Mouse (Mus musculus) CH12.LX (cell line): Measurements from ENCODE around the gene Src. TPM values are rescaled to one million over a fixed set of nuclear protein-coding genes. Genes with fewer than 3 reads are reported as not detected.
A peak's percentile ranks its signal among the peaks of the same experiment; 100 is the strongest.

ENCODE experiments used
- DNase-seq: peaks from one replicate; pipeline ENCODE4 v3.0.0-alpha.2; 2013; ENCODE audit errors: extremely low read depth
- H3K27ac ChIP-seq: 2 replicates; pipeline ENCODE4 v1.5.1; 2012; ENCODE audit warnings: low read depth, mild to moderate bottlenecking, control low read depth, moderate library complexity; ENCODE audit not compliant: insufficient read depth
- H3K27me3 ChIP-seq: replicated peaks from 2 replicates; pipeline ENCODE3; 2012; ENCODE audit warnings: inconsistent platforms
- H3K36me3 ChIP-seq, 2 experiments: replicated peaks in 1 of 2; 2 replicates each; pipeline versions ENCODE3 to v1.6.1; 2012; ENCODE audit warnings: inconsistent platforms in 1 of 2, low read length in 1 of 2, mild to moderate bottlenecking in 1 of 2, mixed read lengths in 1 of 2, moderate library complexity in 1 of 2; ENCODE audit not compliant: control insufficient read depth in 1 of 2, insufficient read depth in 1 of 2
- H3K4me1 ChIP-seq, 2 experiments: 2 replicates each; pipeline ENCODE4 v1.6.1; 2012; ENCODE audit warnings: inconsistent platforms in 1 of 2, moderate library complexity in 1 of 2; ENCODE audit not compliant: insufficient read depth in 2 of 2, control insufficient read depth in 1 of 2
- H3K4me2 ChIP-seq: 2 replicates; pipeline ENCODE4 v1.6.1; 2012; ENCODE audit warnings: low read depth, mild to moderate bottlenecking, control low read depth; ENCODE audit not compliant: poor library complexity, insufficient read depth, severe bottlenecking
- H3K4me3 ChIP-seq, 3 experiments: fragments of 150-350 bp in 1 of 3; sonication (generic) in 1 of 3; replicated peaks in 1 of 3; 2 replicates each; pipeline versions ENCODE3 to v1.5.1; 2011 to 2012; ENCODE audit warnings: low read depth in 2 of 3, low read length in 2 of 3, mild to moderate bottlenecking in 2 of 3, moderate library complexity in 2 of 3, control low read depth in 1 of 3, improper control_type of control experiment in 1 of 3, inconsistent platforms in 1 of 3, mixed read lengths in 1 of 3; ENCODE audit not compliant: poor library complexity in 1 of 3
- H3K79me2 ChIP-seq: replicated peaks from 2 replicates; pipeline ENCODE4 v1.6.1; 2012; ENCODE audit warnings: mild to moderate bottlenecking, moderate library complexity; ENCODE audit not compliant: control insufficient read depth, poor library complexity, insufficient read depth, severe bottlenecking; ENCODE audit errors: extremely low read depth
- H3K9ac ChIP-seq: 2 replicates; pipeline ENCODE4 v1.6.1; 2012; ENCODE audit warnings: low read depth, mild to moderate bottlenecking, control low read depth, moderate library complexity; ENCODE audit not compliant: insufficient read depth
- H3K9me3 ChIP-seq: replicated peaks from 2 replicates; pipeline ENCODE3; 2012; ENCODE audit warnings: low read length, inconsistent platforms, mixed read lengths
- BHLHE40 ChIP-seq: IDR thresholded peaks from 2 replicates; pipeline ENCODE4 v1.6.1; 2011; ENCODE audit warnings: mild to moderate bottlenecking, low read depth, low read length, improper control_type of control experiment
- CHD2 ChIP-seq: IDR thresholded peaks from 2 replicates; pipeline ENCODE4 v1.6.1; 2011; ENCODE audit warnings: low read length, improper control_type of control experiment
- ELF1 ChIP-seq: IDR thresholded peaks from 2 replicates; pipeline ENCODE4 v1.6.1; 2014; ENCODE audit warnings: low read depth, mild to moderate bottlenecking, inconsistent platforms, low read length, improper control_type of control experiment
- EP300 ChIP-seq: IDR thresholded peaks from 2 replicates; pipeline ENCODE4 v1.6.1; 2011; ENCODE audit warnings: low read length, improper control_type of control experiment
- ETS1 ChIP-seq: conservative IDR thresholded peaks from 2 replicates; pipeline ENCODE4 v1.6.1; 2012; ENCODE audit warnings: low read depth, mild to moderate bottlenecking, inconsistent platforms, low read length, improper control_type of control experiment, moderate library complexity
- IRF4 ChIP-seq: IDR thresholded peaks from 2 replicates; pipeline ENCODE4 v1.6.1; 2014; ENCODE audit warnings: low read depth, mild to moderate bottlenecking, inconsistent platforms, low read length, improper control_type of control experiment
- JUN ChIP-seq: IDR thresholded peaks from 2 replicates; pipeline ENCODE4 v1.6.1; 2011; ENCODE audit warnings: low read depth, mild to moderate bottlenecking, low read length, improper control_type of control experiment, moderate library complexity; ENCODE audit not compliant: insufficient read depth
- KAT2A ChIP-seq: IDR thresholded peaks from 2 replicates; pipeline ENCODE4 v1.6.1; 2012; ENCODE audit warnings: low read length, improper control_type of control experiment, inconsistent platforms; ENCODE audit not compliant: insufficient replicate concordance
- MAFK ChIP-seq: IDR thresholded peaks from 2 replicates; pipeline ENCODE4 v1.6.1; 2011; ENCODE audit warnings: low read length, improper control_type of control experiment; ENCODE audit not compliant: insufficient replicate concordance
- MAX ChIP-seq: IDR thresholded peaks from 2 replicates; pipeline ENCODE4 v1.6.1; 2011; ENCODE audit warnings: low read length, improper control_type of control experiment
- MEF2A ChIP-seq: IDR thresholded peaks from 2 replicates; pipeline ENCODE4 v1.6.1; 2014; ENCODE audit warnings: low read depth, mild to moderate bottlenecking, inconsistent platforms, low read length, improper control_type of control experiment, borderline replicate concordance
- MXI1 ChIP-seq: IDR thresholded peaks from 2 replicates; pipeline ENCODE4 v1.6.1; 2011; ENCODE audit warnings: mild to moderate bottlenecking, low read depth, low read length, improper control_type of control experiment
- MYC ChIP-seq: IDR thresholded peaks from 2 replicates; pipeline ENCODE4 v1.6.1; 2011; ENCODE audit warnings: low read depth, mild to moderate bottlenecking, improper control_type of control experiment, low read length
- NELFE ChIP-seq: IDR thresholded peaks from 2 replicates; pipeline ENCODE4 v1.6.1; 2011; ENCODE audit warnings: low read depth, low read length, improper control_type of control experiment
- PAX5 ChIP-seq: IDR thresholded peaks from 2 replicates; pipeline ENCODE4 v1.6.1; 2012; ENCODE audit warnings: low read length, inconsistent platforms, mixed read lengths
- RAD21 ChIP-seq: IDR thresholded peaks from 2 replicates; pipeline ENCODE4 v1.6.1; 2011; ENCODE audit warnings: low read depth, mild to moderate bottlenecking, low read length, improper control_type of control experiment, moderate library complexity
- RCOR1 ChIP-seq: conservative IDR thresholded peaks from 2 replicates; pipeline ENCODE4 v1.6.1; 2012; ENCODE audit warnings: low read depth, mild to moderate bottlenecking, inconsistent platforms, low read length, improper control_type of control experiment
- SIN3A ChIP-seq: IDR thresholded peaks from 2 replicates; pipeline ENCODE4 v1.6.1; 2012; ENCODE audit warnings: low read length, improper control_type of control experiment, inconsistent platforms
- TBP ChIP-seq: conservative IDR thresholded peaks from 2 replicates; pipeline ENCODE4 v1.6.1; 2011; ENCODE audit warnings: low read depth, low read length, improper control_type of control experiment
- TCF12 ChIP-seq: IDR thresholded peaks from 2 replicates; pipeline ENCODE4 v1.6.1; 2014; ENCODE audit warnings: low read depth, mild to moderate bottlenecking, inconsistent platforms, low read length, improper control_type of control experiment
- USF2 ChIP-seq: conservative IDR thresholded peaks from 2 replicates; pipeline ENCODE4 v1.6.1; 2011; ENCODE audit warnings: low read depth, low read length, improper control_type of control experiment
- dilution Hi-C: fragments of 300-500 bp; cut with MboI; formaldehyde crosslinking; loops from 2 replicates; pipeline ENCODE4 v1.14.3; 2020; ENCODE audit warnings: low sequenced_read_pairs; ENCODE audit not compliant: extremely low pct_unique_long_range_greater_than_20kb, extremely low pct_ligation_motif_present
- in situ Hi-C: fragments of 300-500 bp; cut with MboI; formaldehyde crosslinking; loops from 3 replicates; pipeline ENCODE4 v1.14.3; 2019; ENCODE audit warnings: low sequenced_read_pairs, low pct_ligation_motif_present, low pct_unique_long_range_greater_than_20kb, mixed read lengths
- polyA plus RNA-seq: library from polyadenylated mRNA; unstranded; fragments of >175 nt; gene quantifications from 2 replicates; pipeline ENCODE4 v1.2.1, GENCODE M21; 2012; ENCODE audit warnings: low read depth; ENCODE audit not compliant: insufficient read length
- total RNA-seq, 2 experiments: library from RNA; depleted of rRNA; stranded (reverse); fragments of 300-350 nt in 1 of 2; fragments of >200 nt in 1 of 2; gene quantifications; 2 replicates each; pipeline ENCODE4 v1.2.3; 2012 to 2014

Src gene
- total and polyA plus RNA-seq, 3 experiments = 0.20 to 0.37 (median 0.25) TPM

- no peak for TF ChIP-seq PAX5
- no peak for TF ChIP-seq USF2
- TF ChIP-seq JUN = no peak
- TF ChIP-seq MAFK = no peak
- TF ChIP-seq KAT2A = no peak
- TF ChIP-seq CHD2 = no peak
- TF ChIP-seq ETS1 = no peak
- no peak for TF ChIP-seq BHLHE40
- no peak for TF ChIP-seq NELFE
- TF ChIP-seq MXI1 = no peak
- Histone ChIP-seq H3K36me3 (peaks cover 20 to 37% of the 10 kb centered on the region in 2 experiments), H3K4me3 (no peak overlapping the region), H3K27ac (no peak overlapping the region), H3K9me3 (peaks cover 7% of the 10 kb centered on the region), H3K4me2 (no peak overlapping the region), H3K9ac (no peak overlapping the region), H3K4me1 (peaks cover 22 to 48% of the 10 kb centered on the region in 2 experiments), H3K79me2 (no peaks in the 10 kb centered on the region), H3K27me3 (no peaks in the 10 kb centered on the region)
- no peak for DNase-seq
- in situ Hi-C loops = no loop called here
- dilution Hi-C loops = no loop called here
Observed at GRCm38 (mm10) chr2:157399797-157400196, 18.4 kb upstream of the Src start.

- no peaks in the 10 kb centered on the region for H3K27me3 ChIP-seq
- H3K9ac ChIP-seq = no peak overlapping the region
- dilution Hi-C loops (no loop called here), in situ Hi-C loops (no loop called here)
- H3K4me3 ChIP-seq = no peak overlapping the region
- 0 out of 2 replicates have a peak overlapping the region, but pooled peaks have one; percentile 2 for H3K4me2 ChIP-seq
- H3K36me3 ChIP-seq = peaks cover 18 to 31% of the 10 kb centered on the region in 2 experiments
- peaks cover 7% of the 10 kb centered on the region for H3K9me3 ChIP-seq
- peaks cover 19 to 45% of the 10 kb centered on the region in 2 experiments for H3K4me1 ChIP-seq
- no peaks in the 10 kb centered on the region for H3K79me2 ChIP-seq
- DNase-seq = peak; percentile 46
- 0 out of 2 replicates have a peak, but pooled peaks have one; percentile 26 for TF ChIP-seq ETS1
- TF ChIP-seq TCF12 = peak; percentile 32; the same call in 1 of the 2 replicates
- TF ChIP-seq MEF2A = no peak
- 0 out of 2 replicates have a peak, but pooled peaks have one; percentile 13 for TF ChIP-seq IRF4
- TF ChIP-seq MYC = 0 out of 2 replicates have a peak, but pooled peaks have one; percentile 10
- TF ChIP-seq SIN3A = 0 out of 2 replicates have a peak, but pooled peaks have one; percentile 37
- TF ChIP-seq BHLHE40 = peak; percentile 97
- no peak for TF ChIP-seq TBP
- no peak for TF ChIP-seq RCOR1
- TF ChIP-seq RAD21 = no peak; the same call in 1 of the 2 replicates
- TF ChIP-seq EP300 = peak; percentile 25; the same call in 1 of the 2 replicates
- no peak for TF ChIP-seq ELF1
- peak; percentile 66 for TF ChIP-seq MAX
- no peak overlapping the region for H3K27ac ChIP-seq
Observed at GRCm38 (mm10) chr2:157400491-157400890, 17.8 kb upstream of the Src start.
